Mouse (Mus musculus) thymus, adult 2 months (tissue): ENCODE measurements around the gene Tnnc1.

Experiments used
- CTCF ChIP-seq: fragments of 200-500 bp; IDR thresholded peaks from 2 replicates; pipeline ENCODE4 v1.5.1; 2012; ENCODE audit warnings: mild to moderate bottlenecking, control low read depth, low read length, moderate library complexity, borderline replicate concordance; ENCODE audit not compliant: control insufficient read depth, poor library complexity, insufficient read depth; ENCODE audit errors: extremely low read depth
- POLR2A ChIP-seq: fragments of 200-500 bp; IDR thresholded peaks from 2 replicates; pipeline ENCODE4 v1.6.1; 2012; ENCODE audit warnings: mild to moderate bottlenecking, low read length, control low read depth, moderate library complexity; ENCODE audit not compliant: control insufficient read depth, poor library complexity, insufficient read depth; ENCODE audit errors: extremely low read depth

DNA sequence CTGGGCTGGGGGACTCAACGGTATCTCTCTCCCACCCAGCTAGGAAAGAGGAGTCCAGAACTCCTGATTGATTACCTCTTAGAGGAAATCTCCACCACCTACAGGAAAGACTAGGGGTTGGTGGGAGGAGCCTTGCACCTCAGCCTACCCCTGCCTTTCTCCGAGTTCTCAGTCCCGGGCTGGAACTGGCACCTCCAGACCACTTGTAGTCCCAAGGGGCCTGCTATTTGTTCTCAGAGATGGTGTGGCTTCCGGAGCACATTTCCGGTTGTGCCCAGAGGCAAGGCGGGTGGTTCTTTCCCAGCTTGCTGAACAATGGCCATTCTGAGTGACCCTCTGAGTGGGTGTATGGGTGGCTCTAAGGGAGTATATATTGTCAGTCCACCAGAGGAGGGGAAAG, 20.1 kb downstream of the Tnnc1 start:
- TF ChIP-seq POLR2A, result no peak
- no peak for TF ChIP-seq CTCF
